Mouse (Mus musculus): ENCODE data around the gene Pde4c.

- TF ChIP-seq USF1 (IDR thresholded peaks at IDR 0.05; ENCODE audit: low read depth, low read length) (no peak), MAX (IDR thresholded peaks at IDR 0.05; ENCODE audit: low read length) (no peak), CTCF (conservative IDR thresholded peaks at IDR 0.05 in 1 of 2, IDR thresholded peaks at IDR 0.05 in 1 of 2; ENCODE audit: low read depth in 2 of 2, low read length in 2 of 2) (no peak), POLR2A (IDR thresholded peaks at IDR 0.05; ENCODE audit: low read depth, low read length) (no peak), CHD2 (IDR thresholded peaks at IDR 0.05; ENCODE audit: low read length) (no peak), SMC3 (IDR thresholded peaks at IDR 0.05; ENCODE audit: low read depth, low read length) (no peak), EP300 (IDR thresholded peaks at IDR 0.05; ENCODE audit: low read length) (no peak), NRF1 (IDR thresholded peaks at IDR 0.05; ENCODE audit: low read depth, low read length) (no peak), POLR2AphosphoS2 (IDR thresholded peaks at IDR 0.05; ENCODE audit: low read depth, low read length) (no peak), ETS1 (conservative IDR thresholded peaks at IDR 0.05; ENCODE audit: low read depth, low read length) (no peak), SIN3A (IDR thresholded peaks at IDR 0.05; ENCODE audit: low read length) (no peak), MAZ (IDR thresholded peaks at IDR 0.05; ENCODE audit: low read depth, low read length) (no peak), MXI1 (IDR thresholded peaks at IDR 0.05; ENCODE audit: low read depth, low read length) (no peak), CHD1 (IDR thresholded peaks at IDR 0.05; ENCODE audit: low read depth, low read length) (no peak)
Measured at GRCm38 (mm10) chr8:70682193-70682592, 41.3 kb upstream of the Pde4c start.

Data from CH12.LX (cell line).